Mouse (Mus musculus) embryonic stem cell, embryonic (primary cell): ENCODE measurements around the gene Mxi1.

ENCODE experiments used
- CTCF ChIA-PET, 4 experiments: fragments of 300-600 bp in 2 of 4; fragments of 350-600 bp in 2 of 4; sonication (Branson Sonifier 250); formaldehyde crosslinking; loops; one replicate each; lab custom pipeline; 2022; ENCODE audit warnings: inconsistent platforms in 2 of 4; lab: Charles Lee
- POLR2A ChIA-PET, 4 experiments: fragments of 300-600 bp in 2 of 4; fragments of 350-600 bp in 2 of 4; sonication (Branson Sonifier 250); formaldehyde crosslinking; loops; one replicate each; lab custom pipeline; 2022; ENCODE audit warnings: antibody characterized with exemption in 4 of 4, inconsistent platforms in 1 of 4; lab: Charles Lee

Gene Mxi1

DNA sequence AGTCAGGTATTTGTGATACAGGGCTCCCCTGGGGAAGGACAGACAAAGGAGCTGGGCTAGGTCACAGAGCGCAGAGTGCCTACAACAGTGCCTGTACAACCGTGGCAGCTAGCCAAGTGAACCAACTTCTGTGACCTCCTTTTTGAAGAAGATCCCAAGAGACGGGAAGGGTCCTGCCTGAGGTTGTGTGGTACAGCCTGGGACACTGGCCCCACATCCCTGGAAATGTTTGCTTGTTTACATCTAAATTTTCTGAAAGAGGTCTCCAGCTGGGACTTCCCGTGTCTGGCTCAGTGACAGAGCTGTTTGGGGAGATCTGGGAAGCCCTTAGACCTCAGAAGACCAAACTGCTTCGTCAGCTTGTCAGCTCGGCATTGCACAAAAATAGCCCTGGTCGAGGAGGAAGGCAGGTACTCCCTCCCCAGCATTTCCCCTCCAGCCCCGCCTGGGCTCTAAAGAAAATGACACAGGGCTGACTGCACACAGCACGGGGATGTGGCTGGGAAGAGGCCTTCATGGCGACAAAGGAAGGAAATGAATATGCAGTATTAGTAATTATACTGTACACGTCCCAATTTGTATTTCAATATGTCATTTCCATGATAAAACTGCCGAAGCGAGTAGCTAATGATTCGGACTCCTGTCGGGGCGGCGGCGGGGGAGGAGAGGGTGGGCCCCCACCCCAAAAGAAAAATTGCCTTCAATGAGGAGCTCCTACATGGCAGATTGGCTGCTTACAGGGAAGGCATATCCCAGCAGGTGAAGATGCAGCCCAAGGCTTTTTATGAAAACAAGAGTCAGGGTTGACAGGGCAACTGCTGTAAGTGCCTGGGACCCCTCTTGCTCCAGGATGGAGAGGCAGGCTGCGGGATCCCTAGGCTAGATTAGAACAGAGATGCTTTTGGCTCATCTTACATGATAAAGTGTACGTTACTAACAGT lies 25.8 kb upstream of the Mxi1 start:
- ChIA-PET CTCF (interaction anchor here (0.5 to 2.0 kb wide), 11 partner anchors 9 to 431 kb away, joined by 3 to 8 read pairs (median 3); partner anchors contain the start of gene Smc3 (in 1 of the 4)), POLR2A (interaction anchor here (0.5 to 3.8 kb wide), 88 partner anchors 8 to 660 kb away, joined by 3 to 47 read pairs (median 5); partner anchors contain the start of genes Mxi1 (in 4 of the 4), Bbip1 (in 1 of the 4), Gm10197 (in 1 of the 4) and Shoc2 (in 1 of the 4))

DNA sequence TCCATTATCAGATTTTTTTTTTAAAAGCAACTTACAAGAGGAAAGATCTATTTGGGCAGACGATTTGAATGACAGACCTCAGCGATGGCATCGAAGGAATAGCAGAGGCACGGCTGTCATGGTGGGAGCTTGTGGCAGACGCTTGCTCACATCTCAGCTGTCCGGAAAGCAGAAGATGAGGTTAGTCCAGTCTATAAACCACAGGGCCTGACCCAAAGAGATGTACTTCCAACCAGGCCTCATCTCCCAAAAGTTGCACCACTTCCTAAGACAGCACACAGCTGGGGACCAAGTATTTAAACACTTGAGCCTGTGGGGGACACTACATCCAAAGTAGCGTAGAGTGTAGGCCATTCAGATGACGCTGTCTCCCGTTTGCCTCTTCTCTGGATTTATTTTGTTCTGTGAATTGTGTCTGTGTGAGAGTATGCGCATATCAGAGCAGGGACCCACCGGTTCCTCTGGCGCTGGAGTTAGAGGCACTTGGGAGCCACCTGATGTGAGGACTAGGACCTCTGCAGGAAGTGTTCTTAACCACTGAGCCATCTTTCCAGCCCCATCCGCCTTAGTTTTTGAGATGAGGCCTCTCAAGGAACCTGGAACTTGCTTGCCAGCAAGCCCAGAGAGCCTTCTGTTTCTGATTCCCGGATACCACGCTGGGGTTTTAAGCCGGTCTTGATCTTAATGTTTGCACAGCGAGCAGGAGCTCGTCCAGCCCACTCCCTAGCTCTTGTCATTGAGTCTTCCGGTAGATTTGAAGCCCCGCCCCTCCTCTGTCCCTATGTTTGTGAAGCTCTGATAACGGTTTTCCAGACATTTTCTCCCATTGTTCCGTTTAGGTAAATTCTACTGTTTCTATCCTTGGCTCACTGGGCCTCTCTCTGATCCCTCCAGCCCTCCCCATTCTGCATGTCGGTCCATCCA lies 13.7 kb upstream of the Mxi1 start:
- CTCF ChIA-PET: interaction anchor here in 3 of 4 experiments (0.6 to 1.3 kb wide), 4 partner anchors 43 to 106 kb away, joined by 3 to 4 read pairs (median 4); no protein-coding TSS in a partner anchor
- POLR2A ChIA-PET: interaction anchor here (0.7 to 3.4 kb wide), 21 partner anchors 9 to 1618 kb away, joined by 3 to 33 read pairs (median 5); partner anchors contain the start of gene Mxi1 (in 2 of the 4)

DNA sequence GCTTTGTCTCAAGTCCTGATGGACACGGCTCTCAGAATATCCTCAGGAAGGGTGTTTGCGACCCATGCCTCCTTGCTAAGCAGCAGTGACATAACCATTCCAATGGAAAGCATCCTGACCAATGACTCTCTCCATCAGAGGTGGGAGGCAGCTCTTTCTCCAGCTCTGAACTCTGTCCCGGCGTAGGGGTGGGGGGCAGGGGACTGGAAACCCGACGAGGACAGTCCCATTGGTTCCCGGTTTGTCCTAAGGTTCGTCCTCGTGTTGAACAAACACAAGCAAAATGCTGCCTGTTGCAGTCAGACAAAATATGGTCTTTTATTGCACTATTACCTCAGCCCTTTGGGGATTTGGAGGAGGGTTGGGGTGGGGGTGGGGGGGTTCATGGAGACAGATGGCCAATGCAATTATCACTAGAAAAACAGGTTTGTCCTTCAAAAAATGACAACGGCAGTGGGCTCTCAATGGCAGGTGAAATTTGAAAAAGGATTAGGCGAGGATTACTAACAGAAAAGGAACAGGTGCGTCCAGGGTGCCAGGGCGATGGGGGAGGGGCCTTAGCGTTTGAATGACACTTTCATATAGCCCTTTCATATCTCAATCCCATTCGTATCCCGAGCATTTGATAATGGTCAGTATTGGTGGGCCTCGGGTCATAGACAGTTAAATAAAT lies 11.0 kb upstream of the Mxi1 start:
- CTCF ChIA-PET: no interaction called here
- POLR2A ChIA-PET: interaction anchor here in 2 of 4 experiments (0.7 to 3.4 kb wide), 4 partner anchors 15 to 52 kb away, joined by 3 to 15 read pairs (median 4); no protein-coding TSS in a partner anchor

DNA sequence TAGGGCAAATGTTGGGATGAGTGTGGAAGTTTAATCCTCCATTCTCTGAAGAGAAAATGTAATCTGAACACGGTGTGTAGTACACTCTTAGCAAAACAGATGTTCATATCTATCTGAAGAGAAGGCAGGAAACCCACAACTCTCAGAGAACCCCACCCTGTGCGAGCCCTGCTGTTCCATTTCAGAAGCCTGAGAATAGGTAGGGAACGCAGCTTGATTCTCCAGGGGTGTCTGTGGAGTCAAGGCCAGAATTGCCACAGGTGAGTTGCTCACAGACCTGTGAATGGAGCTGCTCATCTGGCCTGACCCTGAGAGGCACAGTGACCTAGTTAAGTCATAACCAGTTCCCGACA lies 10.5 kb upstream of the Mxi1 start:
- POLR2A ChIA-PET: interaction anchor here in 2 of 4 experiments (0.7 to 1.3 kb wide), 3 partner anchors 12 to 15 kb away, joined by 3 read pairs; no protein-coding TSS in a partner anchor
- CTCF ChIA-PET: interaction anchor here in 2 of 4 experiments (0.5 to 0.6 kb wide), 2 partner anchors 13 to 37 kb away, joined by 3 to 4 read pairs; no protein-coding TSS in a partner anchor

DNA sequence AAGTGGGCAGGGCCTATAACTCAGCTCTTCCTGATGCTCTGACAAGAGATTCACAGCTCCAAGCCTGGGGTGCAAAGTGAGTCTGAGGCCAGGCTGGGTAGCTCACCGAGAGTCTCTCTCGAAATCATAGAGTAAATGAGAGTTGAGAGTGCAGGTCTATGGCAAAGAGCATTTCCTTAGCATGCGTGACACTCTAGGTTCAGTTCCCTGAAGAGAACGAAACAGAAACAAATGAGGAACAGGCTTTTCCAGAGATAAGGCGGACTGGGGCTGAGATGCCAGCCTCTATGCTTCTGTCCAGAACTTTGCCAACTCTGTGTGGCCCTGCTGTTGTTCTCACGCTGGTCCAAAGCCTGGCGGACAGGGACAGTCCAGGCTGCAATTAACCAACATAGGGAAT lies 6.9 kb upstream of the Mxi1 start:
- ChIA-PET POLR2A (interaction anchor here in 2 of 4 experiments (0.6 to 1.3 kb wide), 5 partner anchors 8 to 287 kb away, joined by 3 to 8 read pairs (median 3); no protein-coding TSS in a partner anchor), CTCF (no interaction called here)

DNA sequence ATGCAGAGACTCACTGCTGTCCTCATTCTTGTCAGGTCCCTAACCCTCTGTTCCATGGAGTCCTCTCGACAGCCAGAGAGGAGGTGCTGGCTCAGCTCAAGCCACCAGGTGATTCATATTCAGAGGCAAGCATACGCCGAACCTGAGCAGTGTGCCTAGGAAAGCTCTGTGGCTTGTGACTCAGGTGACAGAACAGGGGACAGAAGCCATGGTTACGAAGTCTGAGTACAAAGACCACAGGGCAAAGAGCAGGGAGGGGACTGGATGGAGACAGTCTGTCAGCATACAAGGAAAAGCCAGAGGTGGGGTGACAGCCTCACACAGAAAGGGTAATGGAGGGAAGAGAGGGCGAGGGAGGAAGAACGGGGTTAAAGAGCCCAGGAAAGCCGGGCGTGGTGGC lies 4.7 kb upstream of the Mxi1 start:
- CTCF ChIA-PET: interaction anchor here in 2 of 4 experiments (0.6 kb wide), 2 partner anchors 25 to 254 kb away, joined by 3 read pairs; no protein-coding TSS in a partner anchor

DNA sequence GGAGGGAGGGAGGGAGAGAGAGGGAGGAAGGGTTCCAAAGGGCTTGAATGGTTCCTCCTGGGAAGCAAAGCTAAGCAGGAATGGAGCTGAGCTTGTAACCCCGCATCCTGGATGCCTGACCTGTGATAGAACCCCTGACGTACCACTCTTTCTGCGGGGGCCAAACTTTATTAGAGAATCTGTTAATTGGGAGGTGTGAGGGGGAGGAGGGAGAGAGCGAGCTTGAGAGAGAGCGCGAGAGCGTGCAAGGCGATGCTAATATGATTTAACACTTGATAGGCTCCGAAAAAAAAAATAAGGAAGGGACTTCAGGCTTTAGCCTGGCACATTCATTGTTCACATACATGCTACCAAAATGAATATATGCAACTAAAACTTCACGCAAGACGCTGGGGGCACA lies 3.6 kb upstream of the Mxi1 start:
- CTCF ChIA-PET: no interaction called here
- POLR2A ChIA-PET: interaction anchor here in 3 of 4 experiments (0.8 to 3.2 kb wide), 5 partner anchors 10 to 272 kb away, joined by 3 to 10 read pairs (median 3); no protein-coding TSS in a partner anchor

More for the DNA sequence above, 4.7 kb upstream of the Mxi1 start:
- POLR2A ChIA-PET: interaction anchor here in 3 of 4 experiments (0.5 to 3.2 kb wide), 14 partner anchors 8 to 44 kb away, joined by 3 to 10 read pairs (median 4); no protein-coding TSS in a partner anchor

DNA sequence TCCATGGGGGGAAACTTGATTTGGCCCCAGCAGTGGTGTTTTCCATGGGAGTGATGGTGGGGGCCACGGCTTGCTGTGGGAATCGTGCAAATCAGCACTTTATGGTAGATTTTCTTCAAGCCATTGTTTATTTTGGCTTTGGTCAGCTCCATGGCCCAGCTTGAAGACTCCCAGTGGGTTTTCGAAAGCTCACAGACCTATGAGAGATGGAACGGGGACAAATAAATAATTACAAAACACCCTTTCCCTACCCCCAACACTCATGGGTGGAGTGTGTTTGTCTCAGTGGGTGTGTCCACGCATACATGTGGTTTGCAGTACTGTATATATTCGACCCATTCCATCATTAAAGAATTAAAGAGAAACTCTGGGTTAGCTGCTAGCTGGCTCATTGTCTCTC lies 3.1 kb upstream of the Mxi1 start:
- ChIA-PET CTCF (no interaction called here), POLR2A (interaction anchor here in 3 of 4 experiments (0.6 to 3.2 kb wide), 9 partner anchors 10 to 272 kb away, joined by 3 to 10 read pairs (median 3); no protein-coding TSS in a partner anchor)

DNA sequence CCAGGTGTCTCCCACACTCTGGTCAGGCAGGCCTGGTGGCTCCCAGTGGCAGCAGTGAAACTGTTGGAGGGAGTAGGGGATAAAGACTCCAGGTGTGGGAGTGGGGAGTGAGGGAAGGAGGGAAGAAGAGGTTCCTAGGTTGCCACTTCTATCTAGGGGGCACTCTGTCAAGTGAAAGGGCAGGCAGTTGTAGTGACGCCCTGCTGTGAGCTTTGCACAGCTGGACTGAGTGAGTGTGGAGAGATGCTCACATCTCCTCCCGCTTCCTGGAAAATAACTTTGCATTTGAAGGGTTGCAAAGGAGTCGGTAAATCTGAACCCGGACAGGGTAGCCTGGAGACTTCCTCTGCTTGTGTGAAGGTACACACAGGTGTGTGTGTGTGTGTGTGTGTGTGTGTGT lies 687 bp upstream of the Mxi1 start:
- ChIA-PET CTCF (interaction anchor here (0.6 to 1.1 kb wide), 6 partner anchors 12 to 576 kb away, joined by 3 to 5 read pairs (median 4); no protein-coding TSS in a partner anchor), POLR2A (interaction anchor here (0.6 to 9.8 kb wide), 29 partner anchors 12 to 1937 kb away, joined by 3 to 122 read pairs (median 4); partner anchors contain the start of gene Smc3 (in 1 of the 4))

DNA sequence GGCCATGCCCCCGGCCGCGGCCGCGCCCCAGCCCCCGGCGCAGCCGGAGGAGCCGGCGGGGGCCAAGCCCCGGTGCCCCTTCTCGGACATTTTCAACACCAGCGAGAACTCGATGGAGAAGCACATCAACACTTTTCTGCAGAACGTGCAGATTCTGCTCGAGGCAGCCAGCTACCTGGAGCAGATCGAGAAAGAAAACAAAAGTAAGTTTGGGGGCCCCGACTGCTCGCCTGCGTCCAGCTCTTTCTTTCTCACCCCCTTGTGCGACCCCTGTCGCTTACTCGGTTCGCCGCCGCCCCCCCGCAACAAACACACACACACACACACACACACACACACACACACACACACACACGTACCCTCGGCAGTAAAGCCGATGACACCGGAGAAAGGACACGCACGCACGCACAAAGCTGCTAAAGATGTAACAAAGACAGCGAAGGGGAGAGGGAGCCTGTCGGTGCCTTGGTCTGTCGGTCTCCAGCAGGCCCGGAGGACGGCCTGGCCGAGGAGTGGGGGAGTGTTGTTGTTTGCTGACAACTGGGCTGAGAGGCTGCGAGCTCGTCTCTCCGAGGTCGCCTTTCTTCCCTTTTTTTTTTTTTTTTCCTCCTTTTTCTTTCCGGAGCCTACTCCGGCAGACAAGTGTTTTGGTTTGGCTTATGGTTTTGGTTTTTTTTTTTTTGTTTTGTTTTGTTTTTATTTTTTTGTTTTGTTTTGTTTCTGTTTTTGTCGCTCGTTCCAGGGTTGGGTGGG lies 629 bp downstream of the Mxi1 start:
- ChIA-PET CTCF (interaction anchor here in 3 of 4 experiments (0.6 to 2.0 kb wide), 8 partner anchors 8 to 306 kb away, joined by 3 to 5 read pairs (median 3); no protein-coding TSS in a partner anchor), POLR2A (interaction anchor here (0.5 to 9.8 kb wide), 45 partner anchors 8 to 583 kb away, joined by 3 to 122 read pairs (median 4); partner anchors contain the start of gene Smc3 (in 1 of the 4))

DNA sequence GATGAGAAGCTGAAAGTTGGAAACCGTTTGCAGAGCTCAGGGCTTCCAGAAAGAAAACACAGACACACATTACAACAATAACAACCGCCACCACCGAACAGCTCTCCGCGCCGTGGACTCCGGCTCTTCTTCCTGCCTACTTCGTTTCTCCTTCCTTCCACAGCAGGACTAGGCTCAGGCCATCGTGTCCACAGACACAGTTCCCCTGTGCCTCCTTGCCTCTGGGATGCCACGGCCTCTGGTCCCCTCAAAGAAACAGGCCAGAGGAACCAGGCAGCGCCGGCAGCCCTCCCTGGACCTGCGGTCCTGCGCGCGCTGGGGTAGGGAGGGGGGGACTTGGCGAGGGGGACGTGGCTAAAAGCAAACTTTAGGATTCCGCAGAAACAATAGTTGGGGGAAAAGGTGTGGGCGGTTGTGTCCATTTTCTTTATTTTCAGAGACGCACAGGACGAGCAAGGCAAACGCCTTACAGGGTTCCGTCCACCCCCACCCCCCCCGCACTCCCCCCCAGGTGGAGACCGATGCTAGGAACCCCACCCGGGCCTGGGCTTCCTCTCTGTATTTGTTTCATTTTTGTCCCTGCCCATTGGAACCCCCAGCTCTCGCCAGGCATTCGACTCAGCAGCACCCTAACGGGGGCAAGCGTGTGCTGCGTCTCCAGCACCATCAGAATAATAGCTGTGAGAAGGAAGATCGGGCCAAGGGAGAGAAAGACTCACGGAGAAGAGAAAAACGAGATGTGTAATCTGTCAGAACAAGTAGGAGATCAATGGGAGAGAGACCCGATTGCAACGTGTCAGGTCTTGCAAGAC lies 1.4 kb downstream of the Mxi1 start:
- CTCF ChIA-PET: interaction anchor here in 2 of 4 experiments (0.7 to 2.0 kb wide), 8 partner anchors 9 to 320 kb away, joined by 3 to 5 read pairs (median 4); no protein-coding TSS in a partner anchor
- POLR2A ChIA-PET: interaction anchor here (0.6 to 9.8 kb wide), 43 partner anchors 8 to 493 kb away, joined by 3 to 122 read pairs (median 4); no protein-coding TSS in a partner anchor

DNA sequence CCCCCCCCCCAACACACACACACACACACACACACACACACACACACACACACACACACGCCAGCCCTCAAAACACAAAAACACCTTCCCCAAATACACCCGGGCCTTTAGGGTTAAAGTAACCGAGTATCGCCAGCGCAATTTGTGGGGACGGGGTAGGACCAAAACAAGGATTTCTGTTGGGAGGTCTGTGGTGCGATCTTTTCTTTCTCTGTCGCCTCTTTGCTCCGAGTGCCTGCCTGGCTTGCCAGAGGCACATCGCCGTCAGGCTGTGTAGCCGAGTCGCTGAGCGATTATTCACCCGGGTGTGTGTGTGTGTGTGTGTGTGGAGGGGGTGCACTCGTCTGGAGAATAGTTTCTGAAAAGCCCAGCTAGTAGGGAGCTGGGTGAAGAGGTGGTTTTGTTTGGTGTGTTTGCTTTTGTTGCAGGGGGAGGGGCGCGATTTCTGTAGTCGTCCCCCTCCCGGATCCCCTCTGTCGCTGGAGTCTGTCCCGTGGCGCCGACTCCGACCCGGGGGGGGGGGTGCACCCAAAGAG lies 2.1 kb downstream of the Mxi1 start:
- ChIA-PET POLR2A (interaction anchor here in 3 of 4 experiments (0.6 to 9.8 kb wide), 23 partner anchors 9 to 647 kb away, joined by 3 to 122 read pairs (median 5); no protein-coding TSS in a partner anchor), CTCF (interaction anchor here in 2 of 4 experiments (0.7 to 2.0 kb wide), 4 partner anchors 12 to 321 kb away, joined by 3 to 5 read pairs (median 4); no protein-coding TSS in a partner anchor)

DNA sequence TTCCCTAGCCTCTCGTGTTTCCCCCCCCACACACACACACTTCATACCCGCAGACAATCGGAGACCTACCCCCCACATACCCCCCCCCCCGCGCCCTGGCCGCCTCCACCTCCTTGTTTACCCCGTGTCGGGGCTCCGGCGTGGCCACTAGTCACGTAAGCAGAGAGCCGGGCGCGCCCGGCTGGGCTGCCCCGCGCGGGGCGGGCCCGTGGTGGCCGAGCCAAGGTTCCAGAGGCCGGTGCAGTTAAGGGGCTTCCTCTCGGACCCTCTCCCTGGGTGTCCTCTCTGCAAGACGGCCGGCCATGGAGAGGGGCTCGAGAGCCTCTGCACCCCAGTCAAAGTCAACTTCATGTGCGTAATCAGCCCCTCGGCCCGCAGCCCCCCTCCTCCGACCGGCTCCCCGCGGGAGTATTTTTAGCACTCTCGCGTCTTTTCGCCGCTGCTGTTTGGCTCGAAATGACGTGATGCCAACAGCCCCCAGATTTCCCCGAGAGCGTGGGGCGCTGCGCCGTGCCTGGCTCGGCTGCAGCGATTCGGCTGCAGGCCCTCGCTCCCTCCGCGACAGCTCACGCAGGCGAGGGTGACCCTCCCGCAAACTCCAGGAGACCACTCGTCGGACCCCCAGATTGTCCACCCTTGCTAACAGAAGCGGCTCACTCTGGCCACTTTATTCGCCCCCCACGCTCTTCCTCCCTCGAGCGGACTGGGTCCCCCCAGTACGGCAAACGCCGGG lies 2.8 kb downstream of the Mxi1 start:
- ChIA-PET POLR2A (interaction anchor here (0.6 to 9.8 kb wide), 40 partner anchors 8 to 647 kb away, joined by 3 to 122 read pairs (median 5); partner anchors contain the start of gene Dusp5 (in 1 of the 4)), CTCF (interaction anchor here in 2 of 4 experiments (0.7 to 3.1 kb wide), 4 partner anchors 13 to 65 kb away, joined by 3 to 15 read pairs (median 4); no protein-coding TSS in a partner anchor)
